Mouse (Mus musculus) midbrain, embryonic 16.5 days (tissue): ENCODE results near the gene Tspan32. TPM values are rescaled to one million over a fixed set of nuclear protein-coding genes. Genes with fewer than 3 reads are reported as not detected.

Experiments used
- ATAC-seq: fragments of 200-750 bp; cut with Nextera tagmentation; 2 replicates; pipeline ENCODE4 v1.8.0; 2017; ENCODE audit warnings: moderate TSS enrichment
- H3K27ac ChIP-seq: fragments of 300-500 bp; sonication (generic); 2 replicates; pipeline ENCODE4 v1.5.1; 2014; ENCODE audit warnings: mild to moderate bottlenecking, low read length, mixed read lengths
- H3K27me3 ChIP-seq: fragments of 300-500 bp; sonication (generic); 2 replicates; pipeline ENCODE4 v1.6.1; 2014; ENCODE audit warnings: low read depth, low read length, mixed read lengths; ENCODE audit not compliant: control insufficient read depth, insufficient read depth
- H3K36me3 ChIP-seq: fragments of 300-500 bp; sonication (generic); 2 replicates; pipeline ENCODE4 v1.6.1; 2014; ENCODE audit warnings: mild to moderate bottlenecking, low read length, moderate library complexity, mixed read lengths; ENCODE audit not compliant: control insufficient read depth, insufficient read depth
- H3K4me1 ChIP-seq: fragments of 300-500 bp; sonication (generic); 2 replicates; pipeline ENCODE4 v1.6.1; 2014; ENCODE audit warnings: mild to moderate bottlenecking, low read length, mixed read lengths; ENCODE audit not compliant: control insufficient read depth, insufficient read depth
- H3K4me2 ChIP-seq: fragments of 300-500 bp; sonication (generic); 2 replicates; pipeline ENCODE4 v1.6.1; 2014; ENCODE audit warnings: mild to moderate bottlenecking, low read length, mixed read lengths
- H3K4me3 ChIP-seq: fragments of 300-500 bp; sonication (generic); 2 replicates; pipeline ENCODE4 v1.5.1; 2014; ENCODE audit warnings: low read depth, mild to moderate bottlenecking, low read length, moderate library complexity, mixed read lengths
- H3K9ac ChIP-seq: fragments of 300-500 bp; sonication (generic); 2 replicates; pipeline ENCODE4 v1.6.1; 2014; ENCODE audit warnings: low read depth, low read length, mixed read lengths
- H3K9me3 ChIP-seq: fragments of 300-500 bp; sonication (generic); replicated peaks from 2 replicates; pipeline ENCODE4 v1.6.1; 2014; ENCODE audit warnings: mild to moderate bottlenecking, low read length, mixed read lengths; ENCODE audit not compliant: control insufficient read depth, poor library complexity, severe bottlenecking
- WGBS: fragments of 180-500 bp; shearing (Covaris S2); extraction: QIAGEN DNeasy Blood & Tissue Kit; methylation state at CpG from one replicate; pipeline ENCODE4 v1.1.7; 2014; 5-methylcytosine and 5-hydroxymethylcytosine counted together
- polyA plus RNA-seq: library from polyadenylated mRNA; unstranded; fragments of >200 nt; fragmentation: Nextera tagmentation; extraction: Ambion mirVana; gene quantifications from 2 replicates; pipeline ENCODE4 v1.2.1, GENCODE M21; 2015

Gene Tspan32
- polyA plus RNA-seq, 1 experiment from 2014 or later, result 0.48 TPM

- no peaks in the 10 kb centered on the region for H3K4me1 ChIP-seq
- H3K9ac ChIP-seq, result no peak overlapping the region
- H3K4me3 ChIP-seq, result no peak overlapping the region
- 97% methylated on average over 4 of the region's 4 CpGs for whole genome bisulfite sequencing
- ATAC-seq, result no peak
- no peaks in the 10 kb centered on the region for H3K27me3 ChIP-seq
- H3K27ac ChIP-seq, result no peak overlapping the region
- H3K36me3 ChIP-seq, result peaks cover 19% of the 10 kb centered on the region
- H3K4me2 ChIP-seq, result no peak overlapping the region
- no peaks in the 10 kb centered on the region for H3K9me3 ChIP-seq
Observed at GRCm38 (mm10) chr7:143037306-143037705, 32.5 kb downstream of the Tspan32 start.

DNA sequence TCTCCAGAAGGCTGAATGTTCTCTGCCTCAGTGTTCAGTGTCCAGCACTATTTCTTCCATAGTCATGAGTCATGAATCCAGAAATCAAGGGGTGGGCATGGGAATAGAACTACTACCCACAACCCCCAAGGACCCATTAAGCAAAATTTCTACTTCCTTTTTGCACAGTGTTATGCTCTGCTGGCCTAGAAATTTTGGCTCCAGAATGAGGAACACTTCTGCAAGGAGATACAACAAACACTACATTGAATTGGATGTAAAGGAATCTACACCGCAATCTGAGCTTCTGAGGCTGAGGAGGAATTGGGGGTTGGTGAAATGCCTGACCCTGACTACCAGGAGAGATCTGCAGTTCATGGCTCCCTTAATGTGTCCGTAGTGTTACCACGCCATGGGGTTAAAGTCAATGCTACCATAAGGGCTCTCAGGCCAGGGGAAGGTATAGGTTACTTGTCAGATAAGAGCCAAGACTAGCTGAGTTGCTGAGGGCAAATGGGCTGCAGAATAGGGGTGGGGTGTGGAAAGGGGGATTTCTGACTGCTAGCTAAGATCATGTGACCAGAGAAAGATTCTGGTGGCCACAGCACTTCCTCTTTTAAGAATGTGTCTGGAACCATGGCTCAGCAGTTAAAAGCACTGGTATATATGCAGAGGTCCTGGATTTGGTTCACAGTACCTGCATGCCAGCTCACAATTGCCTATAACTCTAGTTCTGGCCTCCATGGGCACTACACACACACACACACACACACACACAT is 33.5 kb downstream of the Tspan32 start:
- Histone ChIP-seq H3K9me3 (no peaks in the 10 kb centered on the region), H3K4me2 (no peak overlapping the region), H3K9ac (no peak overlapping the region), H3K27me3 (no peaks in the 10 kb centered on the region), H3K4me3 (no peak overlapping the region), H3K4me1 (no peaks in the 10 kb centered on the region), H3K27ac (no peak overlapping the region), H3K36me3 (peaks cover 15% of the 10 kb centered on the region)
- no peak for ATAC-seq
- 93% methylated on average over 3 of the region's 3 CpGs for WGBS

- no peak for ATAC-seq
- Histone ChIP-seq H3K36me3 (peaks cover 5% of the 10 kb centered on the region), H3K9ac (no peak overlapping the region), H3K4me2 (no peak overlapping the region), H3K9me3 (no peaks in the 10 kb centered on the region), H3K27me3 (no peaks in the 10 kb centered on the region), H3K4me1 (no peaks in the 10 kb centered on the region), H3K4me3 (no peak overlapping the region), H3K27ac (no peak overlapping the region)
- WGBS, result 91% methylated on average over 3 of the region's 3 CpGs
Observed at GRCm38 (mm10) chr7:143040561-143040960, 35.7 kb downstream of the Tspan32 start.

DNA sequence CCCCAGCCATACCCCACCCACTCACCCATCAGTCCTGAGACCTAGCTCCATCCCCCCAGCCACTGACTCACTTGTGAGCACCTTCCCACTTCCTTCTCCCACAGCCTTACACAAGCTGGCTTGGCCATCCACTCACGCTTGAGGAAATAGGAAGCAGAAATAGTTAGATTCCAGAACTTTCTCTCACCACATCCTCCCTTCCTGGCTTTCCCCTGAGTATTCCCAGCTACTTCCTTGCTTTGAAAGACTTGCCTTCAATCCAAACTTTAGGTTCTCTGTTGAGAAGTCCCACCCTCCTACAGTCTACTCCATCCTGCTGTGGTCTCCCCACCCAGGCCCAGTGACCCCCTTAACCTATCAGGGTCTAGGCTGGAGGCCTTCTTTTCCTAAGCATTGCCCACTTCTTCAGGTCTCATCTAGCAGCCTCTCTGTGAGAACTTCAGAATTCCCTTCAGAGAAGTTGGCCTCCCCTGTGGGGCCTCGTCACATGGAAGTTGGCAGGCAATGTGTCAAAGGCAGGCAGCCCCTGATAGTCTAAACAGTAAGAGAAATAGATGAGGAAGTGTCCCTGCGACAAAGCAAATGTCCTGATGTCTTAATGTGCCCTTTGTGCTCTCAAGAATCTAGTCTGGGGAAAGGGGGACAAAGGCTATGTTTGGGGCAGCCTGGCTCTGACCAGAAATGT is 36.4 kb downstream of the Tspan32 start:
- Histone ChIP-seq H3K27me3 (no peaks in the 10 kb centered on the region), H3K9me3 (no peaks in the 10 kb centered on the region), H3K4me3 (no peak overlapping the region), H3K36me3 (peaks cover 5% of the 10 kb centered on the region), H3K27ac (no peak overlapping the region), H3K4me1 (no peaks in the 10 kb centered on the region), H3K9ac (no peak overlapping the region), H3K4me2 (no peak overlapping the region)
- WGBS, result 78% methylated on average over 3 of the region's 3 CpGs
- no peak for ATAC-seq

DNA sequence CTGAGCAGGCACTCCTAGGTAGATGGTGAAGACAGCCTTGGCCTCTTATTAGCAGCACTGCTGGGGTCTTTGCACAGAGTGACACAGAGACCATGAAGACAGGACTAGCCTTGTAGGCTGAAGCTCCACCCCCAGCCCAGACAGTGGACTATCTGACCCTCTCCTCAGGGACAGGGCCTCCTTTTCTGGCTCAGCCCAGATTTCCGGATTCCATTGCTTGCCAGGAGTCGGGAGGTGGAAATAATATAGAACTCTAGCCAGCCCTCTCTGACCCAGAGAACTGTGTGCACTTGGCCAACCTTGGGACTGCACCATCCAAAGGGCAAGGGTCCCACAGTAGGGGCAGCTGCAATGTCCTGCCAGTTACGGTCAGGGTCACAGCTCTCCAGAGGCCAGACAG is 37.2 kb downstream of the Tspan32 start:
- Histone ChIP-seq H3K9ac (no peak overlapping the region), H3K4me3 (no peak overlapping the region), H3K4me2 (no peak overlapping the region), H3K9me3 (no peaks in the 10 kb centered on the region), H3K36me3 (peaks cover 3% of the 10 kb centered on the region), H3K27me3 (no peaks in the 10 kb centered on the region), H3K27ac (no peak overlapping the region), H3K4me1 (no peaks in the 10 kb centered on the region)
- WGBS, result 81% methylated on average over 3 of the region's 3 CpGs
- ATAC-seq, result no peak

- H3K36me3 ChIP-seq, result no peaks in the 10 kb centered on the region; the same call in 1 of the 2 replicates
- no peak overlapping the region for H3K4me2 ChIP-seq
- H3K4me3 ChIP-seq, result no peak overlapping the region
- no peaks in the 10 kb centered on the region for H3K4me1 ChIP-seq
- no peaks in the 10 kb centered on the region for H3K27me3 ChIP-seq
- no peak for ATAC-seq
- H3K9me3 ChIP-seq, result no peaks in the 10 kb centered on the region
- H3K27ac ChIP-seq, result no peak overlapping the region
- 85% methylated on average over 3 of the region's 3 CpGs for WGBS
- no peak overlapping the region for H3K9ac ChIP-seq
Observed at GRCm38 (mm10) chr7:143042897-143043300, 38.1 kb downstream of the Tspan32 start.

- no peak overlapping the region for H3K9ac ChIP-seq
- H3K4me1 ChIP-seq, result no peaks in the 10 kb centered on the region
- H3K27ac ChIP-seq, result no peak overlapping the region
- H3K36me3 ChIP-seq, result no peaks in the 10 kb centered on the region; the same call in 1 of the 2 replicates
- WGBS, result 91% methylated on average over 2 of the region's 2 CpGs
- H3K4me2 ChIP-seq, result no peak overlapping the region
- no peak for ATAC-seq
- H3K27me3 ChIP-seq, result no peaks in the 10 kb centered on the region
- no peak overlapping the region for H3K4me3 ChIP-seq
- H3K9me3 ChIP-seq, result no peaks in the 10 kb centered on the region
Observed at GRCm38 (mm10) chr7:143044049-143044825, 39.4 kb downstream of the Tspan32 start.

GRCm38 (mm10) chr7:143044826-143045206 is 40.0 kb downstream of the Tspan32 start:
- H3K4me1 ChIP-seq, result no peaks in the 10 kb centered on the region
- H3K27me3 ChIP-seq, result no peaks in the 10 kb centered on the region
- no peak overlapping the region for H3K27ac ChIP-seq
- no peak overlapping the region for H3K4me3 ChIP-seq
- no peak overlapping the region for H3K9ac ChIP-seq
- H3K9me3 ChIP-seq, result no peaks in the 10 kb centered on the region
- H3K36me3 ChIP-seq, result no peaks in the 10 kb centered on the region; the same call in 1 of the 2 replicates
- no peak for ATAC-seq
- no peak overlapping the region for H3K4me2 ChIP-seq

DNA sequence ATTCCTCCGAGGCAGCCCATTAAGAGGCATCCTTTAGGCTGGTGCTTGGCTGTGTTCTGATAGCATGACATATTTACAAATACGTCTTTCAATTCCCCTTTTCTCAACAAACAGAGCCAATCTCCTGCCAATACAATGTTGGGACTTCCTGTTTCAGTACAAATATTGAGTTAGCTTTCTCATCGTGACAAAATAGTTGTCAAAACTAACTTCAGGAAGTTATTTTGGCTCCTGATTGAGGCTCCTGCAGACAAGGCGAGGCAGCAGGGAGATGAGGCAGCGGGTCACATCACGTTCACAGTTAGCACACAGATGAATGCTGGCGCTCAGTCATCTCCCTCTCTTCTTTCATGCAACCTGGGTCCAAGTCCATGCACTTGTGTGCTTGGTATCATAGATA is 41.5 kb downstream of the Tspan32 start:
- Histone ChIP-seq H3K36me3 (no peaks in the 10 kb centered on the region; the same call in 1 of the 2 replicates), H3K27ac (no peak overlapping the region), H3K9me3 (no peaks in the 10 kb centered on the region), H3K9ac (no peak overlapping the region), H3K27me3 (no peaks in the 10 kb centered on the region), H3K4me1 (no peaks in the 10 kb centered on the region), H3K4me2 (no peak overlapping the region), H3K4me3 (no peak overlapping the region)
- 84% methylated on average over 7 of the region's 7 CpGs for WGBS
- no peak for ATAC-seq
